Mouse (Mus musculus) heart, postnatal 4 days (tissue): ENCODE results near the gene Gzf1. TPM values are rescaled to one million over a fixed set of nuclear protein-coding genes. Genes with fewer than 3 reads are reported as not detected.

Experiments used
- DNase-seq: peaks from one replicate; pipeline ENCODE4 v3.0.0; 2021
- total RNA-seq, 2 experiments: library from RNA; stranded (reverse); gene quantifications; 2 replicates each; pipeline ENCODE4 v1.2.3; 2021

The Gzf1 gene
- total RNA-seq, 2 experiments from 2014 or later: 19.9 to 21.3 TPM

DNA sequence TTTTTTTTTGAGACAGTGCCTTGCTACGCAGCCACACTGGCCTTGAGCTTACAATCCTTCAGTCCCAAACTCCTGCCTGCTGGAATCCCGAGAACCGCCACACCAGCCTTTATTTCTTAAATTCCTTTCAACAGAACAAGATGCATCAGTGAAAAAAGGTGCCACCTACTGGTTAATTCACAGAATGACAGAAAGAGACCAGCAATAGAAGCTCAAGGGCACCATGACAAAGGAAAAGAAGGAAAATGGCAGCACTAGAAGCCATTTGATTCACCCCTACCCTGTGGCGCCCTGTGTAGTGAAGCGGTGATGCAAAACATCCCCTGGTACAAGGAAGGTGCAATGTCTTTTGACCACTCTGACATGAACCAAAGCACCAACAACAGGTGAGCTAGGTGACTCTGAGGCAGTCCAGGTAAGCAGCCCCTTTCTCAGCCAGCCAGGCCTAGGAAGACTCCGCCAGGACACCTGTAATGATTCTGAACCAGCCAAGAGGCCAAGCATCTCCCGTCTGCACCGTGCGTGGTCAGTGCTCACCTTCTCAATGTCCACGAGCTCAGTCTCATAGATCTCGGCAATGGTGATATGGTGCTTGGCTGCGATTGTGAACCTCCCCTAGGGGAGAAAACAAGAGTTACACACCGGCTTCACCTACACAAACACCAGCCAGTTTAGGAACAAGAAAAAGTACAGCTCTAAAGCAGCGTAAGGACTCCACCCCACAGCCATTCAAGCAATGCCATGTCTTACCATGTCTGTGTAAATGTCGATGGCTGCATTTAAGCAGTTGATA is 25.8 kb downstream of the Gzf1 start:
- DNase-seq: no peak

DNA sequence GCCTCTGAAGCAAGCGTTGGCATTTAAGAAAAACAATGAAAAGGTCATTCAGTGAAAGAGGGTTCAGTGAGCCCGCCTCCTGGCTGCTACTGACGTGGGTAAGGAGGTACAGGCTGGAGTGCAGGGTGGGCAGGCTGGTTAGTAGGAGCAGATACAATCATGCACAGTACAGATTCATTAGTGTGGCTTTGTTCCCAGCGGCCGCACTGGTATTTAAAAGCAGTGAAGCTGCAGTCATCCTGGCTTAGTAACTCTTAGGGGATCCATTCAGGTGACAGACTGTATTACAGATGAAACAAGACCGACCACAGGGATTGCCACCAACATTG is 26.3 kb downstream of the Gzf1 start:
- no peak for DNase-seq

GRCm38 (mm10) chr2:148712326-148712725 is 31.5 kb downstream of the Gzf1 start:
- DNase-seq: no peak

DNA sequence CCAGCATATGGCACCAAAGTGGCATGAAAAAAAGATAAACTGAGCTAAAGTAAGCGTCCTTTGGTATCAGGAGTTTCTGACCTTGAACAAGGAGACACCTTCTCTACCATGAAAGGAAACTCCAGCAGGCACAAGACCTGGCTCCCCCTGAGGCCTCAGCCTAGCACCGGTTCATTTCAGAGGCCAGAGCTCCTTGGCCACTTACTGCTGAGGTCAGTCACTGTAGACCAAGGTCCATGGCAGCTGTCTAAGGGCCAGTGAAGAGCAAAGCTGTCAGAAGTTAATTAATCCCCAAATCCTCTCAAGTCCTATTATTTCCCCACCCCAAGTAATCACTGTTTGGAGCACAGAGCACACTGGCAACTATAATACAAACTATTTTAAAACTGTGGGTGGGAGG is 36.2 kb downstream of the Gzf1 start:
- DNase-seq: no peak

- DNase-seq: no peak
These were observed 38.6 kb downstream of the Gzf1 start for GRCm38 (mm10) chr2:148719271-148719995.

- peak; percentile 14 for DNase-seq
These were observed 50.9 kb downstream of the Gzf1 start for GRCm38 (mm10) chr2:148731614-148732326.

- peak; percentile 92 for DNase-seq
These were observed 51.6 kb downstream of the Gzf1 start, which contains the start of gene Napb for GRCm38 (mm10) chr2:148732327-148733000. Gene Napb (minus strand): TSS chr2:148732467.

Other genes with a start within 250 kb of the Gzf1 start
- gene Cd93, start 237.5 kb upstream of the Gzf1 start, total RNA-seq: 100 to 1,000 TPM; 160 to 168 TPM
- gene Nxt1, start 8.4 kb upstream of the Gzf1 start, total RNA-seq: 10 to 100 TPM; 19.1 to 21.5 TPM
- 1 to 10 TPM; 2.5 to 2.6 TPM for gene Napb, start 51.4 kb downstream of the Gzf1 start, total RNA-seq
- gene Cstl1, start 69.3 kb downstream of the Gzf1 start, total RNA-seq: not detected
- gene Cst11, start 90.5 kb downstream of the Gzf1 start, total RNA-seq: not detected
- not detected for gene 8030411F24Rik, start 101.0 kb downstream of the Gzf1 start, total RNA-seq
- 1 to 10 TPM; 1.4 to 1.7 TPM for gene Cst12, start 108.3 kb downstream of the Gzf1 start, total RNA-seq
- not detected for gene Cst8, start 117.8 kb downstream of the Gzf1 start, total RNA-seq
- gene Cst13, start 139.1 kb downstream of the Gzf1 start, total RNA-seq: not detected
- gene Cst9, start 154.1 kb downstream of the Gzf1 start, total RNA-seq: 1 to 10 TPM; 3.1 to 4.1 TPM
- gene 9230104L09Rik, start 184.0 kb downstream of the Gzf1 start, total RNA-seq: under 1 TPM in 1 of 2 experiments, not detected in 1; 0.72 TPM
- gene Cst3, start 194.7 kb downstream of the Gzf1 start, total RNA-seq: 100 to 1,000 TPM; 527 to 580 TPM